Mouse (Mus musculus): ENCODE measurements at regions not wholly inside any gene's neighbourhood (a gene's known extent, or its start where the extent isn't known, plus 50 kb on each side); places are given as distances from the start of the nearest gene placed in this dataset.

DNA sequence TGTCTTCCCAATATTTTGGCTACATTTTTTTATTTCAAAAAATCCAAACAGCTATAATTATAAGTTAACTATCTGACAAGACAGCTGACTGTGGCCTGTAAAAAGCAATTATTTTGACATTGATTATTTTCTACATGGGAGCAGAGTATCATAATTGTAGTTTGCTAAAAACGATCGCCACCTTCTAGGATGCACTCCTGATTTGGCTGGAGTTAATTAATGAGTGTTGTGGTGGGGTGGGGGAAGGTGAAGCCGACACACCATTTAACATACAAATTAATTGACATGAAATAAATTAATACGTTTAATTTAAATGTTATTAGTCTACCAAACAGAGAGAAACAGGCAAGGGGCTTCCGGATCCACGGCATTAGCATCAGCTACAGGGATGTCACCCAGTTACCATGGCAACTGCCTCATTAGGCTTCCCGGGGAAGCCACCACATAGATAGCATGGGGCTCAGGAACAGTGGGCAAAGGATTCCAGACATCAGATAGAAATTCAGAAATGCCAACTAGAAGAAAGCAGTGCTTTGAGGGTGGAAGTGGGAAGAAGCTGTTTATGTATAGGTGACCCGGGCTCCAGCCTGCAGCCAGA is 255.9 kb downstream of the Prdm2 start:
- H3K4me2 ChIP-seq: no peak overlapping the region

GRCm38 (mm10) chr4:142956376-142956775 is 256.4 kb downstream of the Prdm2 start:
- Histone ChIP-seq H3K27ac (no peak overlapping the region), H3K4me2 (no peak overlapping the region), H3K9me3 (replicated peaks) (no peaks in the 10 kb centered on the region), H3K4me1 (replicated peaks) (no peaks in the 10 kb centered on the region), H3K36me3 (no peaks in the 10 kb centered on the region), H3K4me3 (no peak overlapping the region), H3K9ac (no peak overlapping the region), H3K27me3 (no peaks in the 10 kb centered on the region)
- 70% methylated on average over 5 of the region's 5 CpGs for WGBS
- no peak for ATAC-seq (replicated peaks; ENCODE audit: insufficient number of reproducible peaks, insufficient read depth, low FRiP score, low read depth)

More for the DNA sequence above, 255.9 kb downstream of the Prdm2 start:
- no peak overlapping the region for H3K9ac ChIP-seq
- H3K27me3 ChIP-seq: no peaks in the 10 kb centered on the region
- no peaks in the 10 kb centered on the region for H3K36me3 ChIP-seq
- 67% methylated on average over 8 of the region's 8 CpGs for WGBS
- ATAC-seq (replicated peaks; ENCODE audit: insufficient number of reproducible peaks, insufficient read depth, low FRiP score, low read depth): no peak
- no peak overlapping the region for H3K4me3 ChIP-seq
- no peak overlapping the region for H3K27ac ChIP-seq
- H3K9me3 ChIP-seq (replicated peaks): no peaks in the 10 kb centered on the region
- H3K4me1 ChIP-seq (replicated peaks): no peaks in the 10 kb centered on the region

DNA sequence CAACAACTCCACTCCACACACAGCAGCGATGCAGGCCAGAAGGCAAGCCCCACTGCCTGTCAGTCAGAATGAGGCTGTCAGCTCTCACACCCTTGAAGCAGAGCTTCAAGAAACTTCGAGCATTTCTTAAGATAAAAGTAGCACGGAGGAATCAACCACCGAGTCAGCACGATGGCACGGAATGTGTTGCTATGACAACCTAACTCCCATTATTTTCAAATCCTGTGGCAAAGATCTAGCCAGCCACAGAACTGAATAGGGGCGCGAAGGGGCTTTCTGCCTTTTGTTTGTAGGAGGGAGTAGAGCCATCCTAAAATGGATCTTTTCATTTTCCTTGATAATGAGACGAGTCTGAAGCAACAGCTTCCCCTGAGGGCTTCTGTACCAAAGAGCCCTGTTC is 259.1 kb downstream of the Prdm2 start:
- H3K36me3 ChIP-seq: no peaks in the 10 kb centered on the region
- no peak overlapping the region for H3K4me2 ChIP-seq
- H3K27me3 ChIP-seq: no peaks in the 10 kb centered on the region
- H3K4me3 ChIP-seq: no peak overlapping the region
- 59% methylated on average over 9 of the region's 9 CpGs for WGBS
- no peak for ATAC-seq (replicated peaks; ENCODE audit: insufficient number of reproducible peaks, insufficient read depth, low FRiP score, low read depth)
- no peaks in the 10 kb centered on the region for H3K9me3 ChIP-seq (replicated peaks)
- H3K27ac ChIP-seq: no peak overlapping the region
- H3K9ac ChIP-seq: no peak overlapping the region
- H3K4me1 ChIP-seq (replicated peaks): no peaks in the 10 kb centered on the region

DNA sequence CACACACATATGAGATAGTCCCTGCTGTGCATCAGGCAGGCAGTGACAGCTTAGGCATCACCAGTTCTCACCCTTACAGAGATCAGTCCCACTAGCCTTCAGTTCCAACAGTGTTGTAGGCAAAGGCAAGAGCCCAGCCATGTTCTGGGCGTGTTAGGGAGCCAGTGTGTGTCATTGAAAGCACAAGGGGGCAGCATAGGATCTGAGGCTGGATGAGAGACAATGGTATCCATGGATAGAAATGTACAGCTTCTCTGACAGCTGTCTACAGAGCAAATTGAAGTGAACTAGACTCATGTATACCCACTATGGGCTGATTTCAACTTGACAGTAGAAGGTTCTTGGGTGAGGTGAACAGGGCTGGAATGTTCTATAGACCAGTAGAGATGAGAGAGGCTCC is 259.9 kb downstream of the Prdm2 start:
- no peak overlapping the region for H3K4me2 ChIP-seq
- no peaks in the 10 kb centered on the region for H3K9me3 ChIP-seq (replicated peaks)
- no peak for ATAC-seq (replicated peaks; ENCODE audit: insufficient number of reproducible peaks, insufficient read depth, low FRiP score, low read depth)
- H3K9ac ChIP-seq: no peak overlapping the region
- no peaks in the 10 kb centered on the region for H3K36me3 ChIP-seq
- H3K4me1 ChIP-seq (replicated peaks): no peaks in the 10 kb centered on the region
- no peaks in the 10 kb centered on the region for H3K27me3 ChIP-seq
- WGBS: 46% methylated on average over 1 of the region's 1 CpGs
- no peak overlapping the region for H3K4me3 ChIP-seq
- no peak overlapping the region for H3K27ac ChIP-seq

- WGBS: 71% methylated on average over 6 of the region's 6 CpGs
- no peak overlapping the region for H3K27ac ChIP-seq
- ATAC-seq (replicated peaks; ENCODE audit: insufficient number of reproducible peaks, insufficient read depth, low FRiP score, low read depth): no peak
- H3K4me2 ChIP-seq: no peak overlapping the region
- no peaks in the 10 kb centered on the region for H3K27me3 ChIP-seq
- H3K4me3 ChIP-seq: no peak overlapping the region
- H3K36me3 ChIP-seq: no peaks in the 10 kb centered on the region
- no peaks in the 10 kb centered on the region for H3K9me3 ChIP-seq (replicated peaks)
- no peak overlapping the region for H3K9ac ChIP-seq
- H3K4me1 ChIP-seq (replicated peaks): no peaks in the 10 kb centered on the region
Observed at GRCm38 (mm10) chr4:142947673-142948072, 265.1 kb downstream of the Prdm2 start.

- Histone ChIP-seq H3K9ac (no peak overlapping the region), H3K9me3 (replicated peaks) (no peaks in the 10 kb centered on the region), H3K36me3 (no peaks in the 10 kb centered on the region), H3K27me3 (no peaks in the 10 kb centered on the region), H3K4me1 (replicated peaks) (no peaks in the 10 kb centered on the region), H3K4me2 (no peak overlapping the region), H3K27ac (no peak overlapping the region), H3K4me3 (no peak overlapping the region)
- no peak for ATAC-seq (replicated peaks; ENCODE audit: insufficient number of reproducible peaks, insufficient read depth, low FRiP score, low read depth)
- 69% methylated on average over 9 of the region's 9 CpGs for WGBS
Observed at GRCm38 (mm10) chr4:142933627-142934026, 279.2 kb downstream of the Prdm2 start.

GRCm38 (mm10) chr4:142929245-142929644 is 283.6 kb downstream of the Prdm2 start:
- no peaks in the 10 kb centered on the region for H3K36me3 ChIP-seq
- H3K4me1 ChIP-seq (replicated peaks): peaks cover 2% of the 10 kb centered on the region; the same call in 1 of the 2 replicates
- no peak overlapping the region for H3K4me3 ChIP-seq
- no peaks in the 10 kb centered on the region for H3K27me3 ChIP-seq
- 80% methylated on average over 4 of the region's 4 CpGs for WGBS
- H3K4me2 ChIP-seq: no peak overlapping the region
- no peak overlapping the region for H3K27ac ChIP-seq
- no peaks in the 10 kb centered on the region for H3K9me3 ChIP-seq (replicated peaks)
- ATAC-seq (replicated peaks; ENCODE audit: insufficient number of reproducible peaks, insufficient read depth, low FRiP score, low read depth): no peak
- no peak overlapping the region for H3K9ac ChIP-seq

DNA sequence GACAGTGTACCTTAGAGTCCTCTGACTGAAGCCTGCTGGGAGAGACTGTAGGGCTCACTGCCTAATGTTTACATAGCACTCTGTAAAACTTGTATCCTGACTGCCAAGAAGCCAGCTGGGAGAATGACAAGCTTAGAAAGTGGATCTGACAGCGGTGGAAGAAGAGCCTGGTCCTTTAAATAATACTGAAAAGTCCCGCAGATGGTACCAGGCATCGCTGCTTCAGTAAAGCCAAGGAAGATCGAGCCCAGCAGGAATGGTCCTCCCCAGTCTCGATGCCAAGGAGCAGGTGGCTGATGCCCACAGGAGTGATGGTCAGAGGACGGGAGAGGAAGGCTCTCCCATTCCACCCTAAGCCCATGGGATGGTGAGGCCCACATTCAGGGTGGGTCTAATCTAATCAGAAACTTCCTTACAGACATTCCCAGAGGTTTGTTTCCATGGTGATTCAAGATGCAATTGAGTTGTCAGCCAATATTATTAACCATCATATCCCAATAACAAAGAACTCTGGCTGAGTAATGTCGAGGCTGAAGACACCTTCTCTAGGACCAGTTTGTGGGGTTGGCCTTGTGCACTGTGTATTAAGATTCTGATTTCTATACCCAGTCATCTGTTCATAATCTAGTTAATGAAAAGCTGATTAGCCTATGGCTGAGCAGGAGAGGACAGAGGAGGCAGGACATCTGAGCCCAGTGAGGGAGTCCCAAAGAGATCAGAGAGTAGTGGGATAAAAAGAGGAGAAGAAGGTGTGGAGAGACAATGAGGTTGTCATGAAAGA is 285.3 kb downstream of the Prdm2 start:
- H3K4me2 ChIP-seq: no peak overlapping the region
- no peaks in the 10 kb centered on the region for H3K9me3 ChIP-seq (replicated peaks)
- no peak overlapping the region for H3K9ac ChIP-seq
- H3K27me3 ChIP-seq: no peaks in the 10 kb centered on the region
- ATAC-seq (replicated peaks; ENCODE audit: insufficient number of reproducible peaks, insufficient read depth, low FRiP score, low read depth): no peak
- H3K4me1 ChIP-seq (replicated peaks): peaks cover 2% of the 10 kb centered on the region; the same call in 1 of the 2 replicates
- H3K36me3 ChIP-seq: no peaks in the 10 kb centered on the region
- 77% methylated on average over 7 of the region's 7 CpGs for WGBS
- H3K4me3 ChIP-seq: no peak overlapping the region
- H3K27ac ChIP-seq: no peak overlapping the region

DNA sequence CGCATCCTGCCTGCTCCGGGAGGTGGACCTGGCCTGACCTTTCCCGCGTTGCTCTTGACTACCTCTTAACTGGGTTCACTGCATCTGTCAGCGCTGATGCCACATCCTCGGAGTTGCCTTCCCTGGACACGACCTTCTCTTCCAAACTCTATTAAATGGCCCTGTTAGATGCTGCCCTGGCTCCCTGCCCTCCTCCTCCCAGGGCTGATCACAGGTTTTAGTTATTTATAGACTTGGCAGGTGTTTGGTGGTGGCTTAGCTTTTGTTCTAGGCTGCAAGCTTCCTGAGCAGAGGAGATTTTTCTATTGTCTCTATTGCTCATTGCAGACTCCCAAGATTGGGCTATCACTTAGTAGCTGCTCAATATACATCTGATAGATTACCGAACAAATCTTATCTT is 287.7 kb downstream of the Prdm2 start:
- no peaks in the 10 kb centered on the region for H3K27me3 ChIP-seq
- H3K9me3 ChIP-seq (replicated peaks): no peaks in the 10 kb centered on the region
- H3K27ac ChIP-seq: no peak overlapping the region
- no peak overlapping the region for H3K4me2 ChIP-seq
- H3K4me3 ChIP-seq: no peak overlapping the region
- no peak overlapping the region for H3K9ac ChIP-seq
- H3K36me3 ChIP-seq: no peaks in the 10 kb centered on the region
- no peak for ATAC-seq (replicated peaks; ENCODE audit: insufficient number of reproducible peaks, insufficient read depth, low FRiP score, low read depth)
- H3K4me1 ChIP-seq (replicated peaks): peaks cover 2% of the 10 kb centered on the region; the same call in 1 of the 2 replicates
- WGBS: 64% methylated on average over 8 of the region's 8 CpGs

GRCm38 (mm10) chr4:142909355-142909947 is 303.3 kb downstream of the Prdm2 start:
- H3K9ac ChIP-seq: no peak overlapping the region
- no peak overlapping the region for H3K4me2 ChIP-seq
- no peak overlapping the region for H3K4me3 ChIP-seq
- no peaks in the 10 kb centered on the region for H3K27me3 ChIP-seq
- no peaks in the 10 kb centered on the region for H3K36me3 ChIP-seq
- 43% methylated on average over 17 of the region's 17 CpGs for whole genome bisulfite sequencing
- no peaks in the 10 kb centered on the region for H3K4me1 ChIP-seq (replicated peaks)
- H3K9me3 ChIP-seq (replicated peaks): no peaks in the 10 kb centered on the region
- no peak for ATAC-seq (replicated peaks; ENCODE audit: insufficient number of reproducible peaks, insufficient read depth, low FRiP score, low read depth)
- H3K27ac ChIP-seq: no peak overlapping the region

DNA sequence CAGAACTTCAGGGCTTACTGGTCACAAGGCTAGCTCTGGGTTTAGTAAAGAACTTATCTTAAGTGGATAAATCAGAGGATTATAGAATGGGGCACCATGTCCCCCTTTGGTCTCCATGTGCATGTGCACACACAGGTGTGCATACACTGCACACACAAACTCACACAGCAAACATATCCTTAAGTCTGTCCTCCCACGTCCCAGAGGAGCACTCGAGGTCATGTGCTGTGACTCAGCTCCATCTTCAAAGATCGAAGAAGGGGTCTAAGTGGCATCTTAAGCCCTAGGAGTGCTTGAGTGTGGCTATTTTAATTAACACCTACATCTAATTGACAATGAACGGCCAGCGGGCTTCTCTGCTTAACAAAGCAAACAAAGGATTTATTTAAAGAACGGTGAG is 304.0 kb downstream of the Prdm2 start:
- Histone ChIP-seq H3K4me3 (no peak overlapping the region), H3K27me3 (no peaks in the 10 kb centered on the region), H3K9ac (no peak overlapping the region), H3K27ac (no peak overlapping the region), H3K4me1 (replicated peaks) (no peaks in the 10 kb centered on the region), H3K36me3 (no peaks in the 10 kb centered on the region), H3K4me2 (no peak overlapping the region), H3K9me3 (replicated peaks) (no peaks in the 10 kb centered on the region)
- no peak for ATAC-seq (replicated peaks; ENCODE audit: insufficient number of reproducible peaks, insufficient read depth, low FRiP score, low read depth)
- 61% methylated on average over 6 of the region's 6 CpGs for WGBS
